Comparison of ENCODE assay signal across 12 mouse cellular contexts in genomic region chr10:120726369-120726768, GRCm38 (mm10).
"Had no signal": no experiment of that assay in that cellular context is flagged by ENCODE, and none has a peak within 500 bp of the region (broad histone marks: within the 10 kb centered on the region; RNA-seq: fewer than 3 reads in every experiment).

No protein-coding gene starts in this region.

- DNase-seq: retina, postnatal 1 day; right cerebral cortex, adult 18-20 months; right cerebral cortex, postnatal 14 days; right cerebral cortex, postnatal 25 days; right cerebral cortex, postnatal 4 days; spleen, adult 18-20 months; thymus, adult 18-20 months; thymus, adult 2 months; thymus, postnatal 14 days; thymus, postnatal 25 days; thymus, postnatal 36 days; thymus, postnatal 4 days had no signal
